Mouse (Mus musculus) Patski (cell line): ENCODE measurements around the gene Tut4. TPM values are rescaled to one million over a fixed set of nuclear protein-coding genes. Genes with fewer than 3 reads are reported as not detected.

ENCODE experiments used
- ATAC-seq: fragments of 100-300 bp; one replicate; pipeline ENCODE4 v1.8.0; 2021
- CTCF ChIA-PET: fragments of 350-600 bp; sonication (Branson Sonifier 250); formaldehyde crosslinking; loops from one replicate; lab custom pipeline; 2022; ENCODE audit warnings: inconsistent platforms; lab: Charles Lee
- POLR2A ChIA-PET: fragments of 350-600 bp; sonication (Branson Sonifier 250); formaldehyde crosslinking; loops from one replicate; lab custom pipeline; 2022; ENCODE audit warnings: antibody characterized with exemption, inconsistent platforms; lab: Charles Lee
- DNase-seq: peaks from one replicate; pipeline ENCODE4 v3.0.0-alpha.2; 2011; ENCODE audit warnings: low read depth, low spot score
- H3K27me3 ChIP-seq: fragments of 371-371 bp; one replicate; pipeline ENCODE4 v1.5.1; 2021
- CTCF ChIP-seq: fragments of 100-300 bp; IDR thresholded peaks from one replicate; pipeline ENCODE4 v1.5.1; 2021
- in situ Hi-C: fragments of 300-500 bp; cut with MboI; formaldehyde crosslinking; loops from 3 replicates; pipeline ENCODE4 v1.11.1; 2018; ENCODE audit warnings: low pct_unique_long_range_greater_than_20kb, mixed read lengths
- polyA plus RNA-seq: library from polyadenylated mRNA; unstranded; gene quantifications from one replicate; pipeline ENCODE4 v1.2.3, GENCODE M21; 2021

Gene Tut4
- 23.9 TPM for polyA plus RNA-seq

DNA sequence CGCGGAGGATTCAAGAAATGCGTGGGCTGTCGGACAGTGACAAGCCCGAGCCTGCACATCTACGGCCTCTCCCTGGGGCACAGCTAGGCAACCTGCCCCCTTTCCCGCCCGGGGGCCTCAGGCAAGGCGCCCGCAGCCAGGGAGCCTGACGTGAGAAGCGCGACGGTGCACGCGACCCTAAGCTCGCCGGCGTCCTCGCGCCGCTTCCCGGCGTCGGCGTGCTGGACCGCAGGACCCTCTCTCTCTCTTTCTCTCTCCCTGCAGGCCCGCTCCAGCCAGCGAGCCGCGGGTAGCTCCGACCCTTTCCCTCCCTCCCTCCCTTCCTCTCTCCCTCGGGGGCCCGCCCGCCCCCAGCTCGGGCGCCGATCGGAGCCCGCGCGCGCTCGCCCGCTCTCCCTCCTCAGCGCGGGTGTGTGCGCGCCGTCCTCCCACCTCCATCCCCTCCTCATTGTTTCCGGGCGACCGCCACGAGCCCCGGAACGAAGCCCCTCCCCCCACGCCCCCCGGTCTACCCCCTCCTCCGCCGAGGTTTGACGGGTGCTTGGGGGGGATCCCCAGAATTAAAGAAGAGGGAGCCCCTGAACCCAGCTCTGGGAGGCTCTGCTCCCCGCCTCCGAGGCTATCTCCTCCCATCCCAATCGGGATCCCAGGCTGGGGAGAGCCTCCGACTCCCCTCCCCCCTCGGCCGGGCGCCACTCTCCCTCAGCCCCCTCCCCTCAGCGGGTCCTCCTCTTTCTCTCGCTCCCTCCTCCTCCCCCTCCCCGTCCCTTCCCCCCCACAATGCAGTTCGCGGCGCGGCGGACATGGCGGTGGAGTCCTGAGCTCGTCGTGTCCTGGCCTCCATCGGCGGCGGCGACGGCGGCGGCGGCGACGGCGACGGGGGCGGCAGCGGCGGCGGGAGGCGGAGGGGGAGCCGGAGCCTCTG, at the start of gene Tut4:
TSS of gene Tut4 (plus strand) at position 196 of the 925 bp plus-strand sequence.
- ChIA-PET POLR2A (interaction anchor here (1.0 kb wide), 1 partner anchor 56 kb away, joined by 3 read pairs; no protein-coding TSS in a partner anchor), CTCF (interaction anchor here (1.4 to 2.5 kb wide), 2 partner anchors 101 to 120 kb away, joined by 3 to 6 read pairs; no protein-coding TSS in a partner anchor)
- in situ Hi-C loops = loop anchor here (5.0 to 10.0 kb wide), 2 partner anchors 55 to 107 kb away; partner anchors contain the start of gene Gpx7
- no peak for TF ChIP-seq CTCF
- DNase-seq = no peak
- no peaks in the 10 kb centered on the region for H3K27me3 ChIP-seq
- peak; percentile 74 for ATAC-seq

DNA sequence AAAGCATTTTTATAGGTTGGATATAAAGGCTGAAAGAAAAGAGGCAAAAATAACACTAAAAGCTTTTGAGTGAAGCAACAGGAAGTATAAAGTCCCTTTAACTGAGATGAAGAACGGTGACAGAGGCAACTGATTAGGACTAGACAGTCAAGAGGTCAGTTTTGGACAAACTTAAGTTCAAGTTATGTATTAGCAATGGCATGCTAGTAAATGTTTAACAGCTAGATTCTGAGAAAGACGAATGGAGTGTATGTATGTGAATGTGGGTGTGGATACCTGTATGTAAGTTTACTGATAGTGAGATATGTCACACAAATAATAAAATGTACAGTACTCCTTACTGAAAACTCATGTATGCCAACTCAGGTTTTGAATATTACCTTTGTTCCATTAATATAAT, 34.6 kb upstream of the Tut4 start:
- TF ChIP-seq CTCF = no peak
- DNase-seq (no peak), ATAC-seq (no peak)
- in situ Hi-C loops = no loop called here
- CTCF ChIA-PET = interaction anchor here (1.7 kb wide), 1 partner anchor 10 kb away, joined by 4 read pairs; no protein-coding TSS in a partner anchor
- H3K27me3 ChIP-seq = no peaks in the 10 kb centered on the region
- POLR2A ChIA-PET = no interaction called here

DNA sequence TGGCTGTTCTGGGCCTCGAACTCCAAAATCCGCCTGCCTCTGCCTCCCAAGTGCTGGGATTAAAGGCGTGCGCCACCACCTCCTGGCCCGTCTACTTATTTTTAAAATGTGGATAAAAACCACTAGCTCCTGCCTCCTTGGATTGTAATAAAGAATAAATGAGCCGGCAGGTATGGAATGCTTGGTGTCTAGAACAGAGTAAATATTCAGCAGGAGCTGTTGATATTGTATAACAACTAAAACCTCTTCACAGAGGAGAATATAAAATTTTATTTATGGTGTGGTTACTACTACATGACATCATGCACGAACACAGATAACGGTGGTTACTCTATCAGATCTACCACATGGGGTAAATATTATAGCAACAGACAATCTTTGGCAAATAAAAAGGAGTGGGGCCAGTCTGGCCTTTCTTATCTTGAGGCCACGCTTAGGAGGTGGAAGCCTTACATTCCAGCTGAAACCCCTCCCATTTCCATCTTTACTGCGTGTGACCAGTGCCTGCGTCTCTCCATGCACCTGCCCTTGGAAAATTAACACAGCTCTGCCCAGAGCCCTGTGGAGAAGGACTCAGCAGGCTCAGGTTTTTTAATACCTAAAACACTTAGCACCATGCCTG, 31.4 kb upstream of the Tut4 start:
- no peak for ATAC-seq
- H3K27me3 ChIP-seq = no peaks in the 10 kb centered on the region
- in situ Hi-C loops = no loop called here
- DNase-seq = no peak
- ChIA-PET POLR2A (interaction anchor here (0.6 to 1.2 kb wide), 2 partner anchors 16 to 19 kb away, joined by 3 read pairs; no protein-coding TSS in a partner anchor), CTCF (no interaction called here)
- TF ChIP-seq CTCF = no peak

DNA sequence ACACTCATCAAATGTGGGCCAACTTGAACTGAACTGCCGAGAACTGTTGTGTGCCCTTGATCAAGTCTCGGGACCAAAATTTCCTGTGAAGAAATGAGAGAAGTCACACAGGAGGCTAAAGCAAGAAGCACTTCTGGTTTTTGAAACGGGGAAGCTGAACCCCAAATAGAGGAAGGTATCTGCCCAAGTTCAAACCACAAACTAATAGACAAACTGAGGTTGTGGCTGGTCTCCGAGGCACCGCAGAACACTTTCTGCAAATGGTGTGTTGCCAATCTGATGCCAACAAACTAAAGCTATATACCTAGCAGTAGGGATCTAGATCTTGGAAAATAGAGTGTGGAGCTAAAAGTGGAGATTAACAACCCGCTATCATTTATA, 30.9 kb upstream of the Tut4 start:
- no peaks in the 10 kb centered on the region for H3K27me3 ChIP-seq
- CTCF ChIA-PET = no interaction called here
- ATAC-seq = no peak
- TF ChIP-seq CTCF = no peak
- no peak for DNase-seq
- POLR2A ChIA-PET = interaction anchor here (1.2 kb wide), 1 partner anchor 19 kb away, joined by 3 read pairs; no protein-coding TSS in a partner anchor
- in situ Hi-C loops = no loop called here

DNA sequence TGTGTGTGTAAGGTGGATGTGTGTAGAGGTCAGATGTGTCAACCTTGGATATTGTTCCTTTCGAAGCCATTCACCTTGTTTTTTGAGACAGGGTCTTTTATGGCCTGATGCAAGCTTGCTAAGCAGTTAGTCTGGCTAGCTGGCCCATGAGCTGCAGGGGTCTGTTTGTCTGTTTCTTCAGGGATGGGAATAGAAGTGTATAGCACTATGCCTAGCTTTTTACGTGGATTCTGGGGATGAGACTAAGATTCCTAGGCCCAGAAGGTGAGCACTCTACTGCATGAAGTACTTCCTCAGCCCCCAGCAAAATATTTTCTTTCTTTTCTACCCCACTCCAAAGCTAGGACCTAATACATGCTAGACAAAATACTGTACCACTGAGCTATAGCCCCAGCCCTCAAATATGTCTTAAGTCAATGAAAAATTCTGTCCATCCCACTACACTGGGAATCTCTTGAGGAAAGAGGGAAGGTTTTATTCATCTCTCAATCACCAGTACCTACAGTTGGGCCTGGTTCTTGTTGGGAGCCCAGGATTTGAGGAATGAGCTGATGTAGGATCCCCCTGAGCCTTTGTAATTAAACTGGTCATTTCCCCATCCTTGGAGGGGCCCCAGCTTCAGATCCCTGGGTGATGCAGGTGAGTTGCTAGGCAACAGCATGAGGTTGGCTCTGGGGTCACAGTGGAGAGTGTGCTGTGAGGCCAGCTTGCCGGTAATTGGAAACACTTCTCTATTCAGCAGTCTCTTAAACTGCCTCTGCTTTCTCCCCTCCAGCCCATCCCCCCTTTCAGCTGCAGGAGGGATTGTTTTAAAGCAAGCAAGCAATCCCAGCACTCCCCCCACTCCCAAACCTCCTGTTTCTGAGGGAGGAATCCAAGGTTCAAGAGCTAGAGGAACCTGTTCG, 28.3 kb upstream of the Tut4 start:
- in situ Hi-C loops = loop anchor here (5.0 kb wide), 1 partner anchor 44 kb away; no protein-coding TSS in a partner anchor
- no peak for TF ChIP-seq CTCF
- no peak for ATAC-seq
- ChIA-PET POLR2A (interaction anchor here (0.6 kb wide), 1 partner anchor 392 kb away, joined by 4 read pairs; no protein-coding TSS in a partner anchor), CTCF (interaction anchor here (0.6 kb wide), 1 partner anchor 458 kb away, joined by 3 read pairs; no protein-coding TSS in a partner anchor)
- DNase-seq = no peak
- H3K27me3 ChIP-seq = no peaks in the 10 kb centered on the region

DNA sequence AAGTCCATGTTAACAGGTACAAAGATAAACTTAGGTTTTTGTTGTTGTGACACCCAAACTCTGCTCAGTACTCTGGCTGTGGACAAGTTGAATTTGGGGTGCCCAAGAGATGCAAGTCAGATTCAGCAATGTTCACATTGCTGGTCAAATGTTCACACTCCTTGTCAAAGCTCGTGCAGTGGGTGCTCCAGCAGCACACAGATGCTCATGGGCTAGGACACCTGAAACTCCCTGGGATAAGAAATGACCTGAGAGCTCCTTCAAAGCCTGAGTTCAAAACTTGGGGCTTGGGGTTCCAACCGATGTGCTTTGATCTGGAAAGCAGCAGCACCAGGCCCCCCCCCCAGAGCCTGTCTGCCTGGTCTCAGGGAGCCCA, 27.7 kb upstream of the Tut4 start:
- TF ChIP-seq CTCF = no peak
- POLR2A ChIA-PET = interaction anchor here (0.6 kb wide), 1 partner anchor 392 kb away, joined by 4 read pairs; no protein-coding TSS in a partner anchor
- ATAC-seq (no peak), DNase-seq (no peak)
- CTCF ChIA-PET = interaction anchor here (0.6 kb wide), 1 partner anchor 458 kb away, joined by 3 read pairs; no protein-coding TSS in a partner anchor
- in situ Hi-C loops = loop anchor here (5.0 kb wide), 1 partner anchor 44 kb away; no protein-coding TSS in a partner anchor
- no peaks in the 10 kb centered on the region for H3K27me3 ChIP-seq

DNA sequence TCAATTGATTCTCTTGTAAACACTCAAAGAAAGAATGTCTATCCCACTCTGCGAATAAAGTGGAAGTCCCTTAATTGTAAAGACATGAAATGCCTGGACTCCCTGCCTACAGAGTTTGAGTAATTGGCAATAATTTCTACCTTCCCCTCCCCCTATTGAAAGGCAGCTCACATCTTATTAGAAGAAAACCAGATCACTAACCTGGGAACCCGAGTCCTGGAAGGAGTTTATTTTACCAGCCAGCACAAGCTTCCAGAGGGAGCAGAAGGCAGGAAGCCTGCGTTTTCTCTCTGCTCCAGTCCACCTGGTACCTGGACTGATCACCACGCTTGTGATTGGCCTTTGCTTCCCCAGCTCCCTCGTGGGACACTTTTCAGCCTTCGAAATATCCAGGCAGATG, 25.9 kb upstream of the Tut4 start:
- ATAC-seq = no peak
- in situ Hi-C loops = loop anchor here (5.0 kb wide), 1 partner anchor 46 kb away; no protein-coding TSS in a partner anchor
- DNase-seq = no peak
- ChIA-PET POLR2A (no interaction called here), CTCF (no interaction called here)
- H3K27me3 ChIP-seq = no peaks in the 10 kb centered on the region
- TF ChIP-seq CTCF = no peak

DNA sequence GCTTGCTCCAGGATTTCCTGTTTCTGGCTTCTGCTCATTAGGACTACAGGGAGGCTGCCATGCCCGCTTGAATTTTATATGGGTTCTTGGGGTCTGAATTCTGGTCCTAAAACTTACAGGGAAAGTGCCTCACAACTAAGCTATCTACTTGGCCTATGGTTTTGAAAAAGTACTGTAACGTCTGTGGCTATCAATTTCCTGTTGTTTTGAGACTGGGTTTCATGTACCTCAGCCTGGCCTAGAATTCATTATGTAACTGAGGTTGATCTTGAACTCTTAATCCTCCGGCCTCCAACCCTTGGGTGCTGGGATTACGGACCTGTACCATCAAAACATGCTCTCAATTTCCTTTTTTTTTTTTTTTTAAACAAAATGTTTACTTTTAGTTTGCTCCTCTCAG, 25.0 kb upstream of the Tut4 start:
- ChIA-PET CTCF (no interaction called here), POLR2A (no interaction called here)
- ATAC-seq = no peak
- TF ChIP-seq CTCF = no peak
- in situ Hi-C loops = loop anchor here (5.0 kb wide), 1 partner anchor 47 kb away; no protein-coding TSS in a partner anchor
- DNase-seq = no peak
- no peaks in the 10 kb centered on the region for H3K27me3 ChIP-seq

DNA sequence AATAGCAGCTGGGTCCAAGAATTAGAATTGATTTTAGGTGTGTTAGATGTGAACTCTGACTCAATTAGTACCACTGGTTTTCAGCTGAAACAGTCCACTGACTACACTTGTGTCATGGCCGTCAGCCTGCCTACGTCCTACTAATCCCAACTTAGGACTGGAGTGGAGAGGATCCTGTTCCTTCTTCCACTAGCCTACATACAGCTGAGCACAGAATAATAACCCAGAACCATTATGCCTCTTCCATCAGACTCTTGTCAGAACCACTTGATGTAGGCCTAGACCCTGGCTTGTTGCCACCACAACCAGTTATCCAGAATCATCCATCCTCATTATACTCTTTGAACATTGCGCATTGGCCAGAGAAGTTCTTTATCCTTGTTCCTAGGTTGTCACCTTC, 24.4 kb upstream of the Tut4 start:
- ChIA-PET POLR2A (interaction anchor here (0.5 kb wide), 1 partner anchor 67 kb away, joined by 9 read pairs; no protein-coding TSS in a partner anchor), CTCF (no interaction called here)
- H3K27me3 ChIP-seq = no peaks in the 10 kb centered on the region
- DNase-seq = no peak
- in situ Hi-C loops = loop anchor here (5.0 kb wide), 1 partner anchor 47 kb away; no protein-coding TSS in a partner anchor
- no peak for TF ChIP-seq CTCF
- ATAC-seq = no peak
